Mouse (Mus musculus): ENCODE data around the gene Lypla2. TPM values are rescaled to one million over a fixed set of nuclear protein-coding genes. Genes with fewer than 3 reads are reported as not detected.

Lypla2 gene
- polyA plus RNA-seq, 1 experiment from 2014 or later, result 233 TPM

DNA sequence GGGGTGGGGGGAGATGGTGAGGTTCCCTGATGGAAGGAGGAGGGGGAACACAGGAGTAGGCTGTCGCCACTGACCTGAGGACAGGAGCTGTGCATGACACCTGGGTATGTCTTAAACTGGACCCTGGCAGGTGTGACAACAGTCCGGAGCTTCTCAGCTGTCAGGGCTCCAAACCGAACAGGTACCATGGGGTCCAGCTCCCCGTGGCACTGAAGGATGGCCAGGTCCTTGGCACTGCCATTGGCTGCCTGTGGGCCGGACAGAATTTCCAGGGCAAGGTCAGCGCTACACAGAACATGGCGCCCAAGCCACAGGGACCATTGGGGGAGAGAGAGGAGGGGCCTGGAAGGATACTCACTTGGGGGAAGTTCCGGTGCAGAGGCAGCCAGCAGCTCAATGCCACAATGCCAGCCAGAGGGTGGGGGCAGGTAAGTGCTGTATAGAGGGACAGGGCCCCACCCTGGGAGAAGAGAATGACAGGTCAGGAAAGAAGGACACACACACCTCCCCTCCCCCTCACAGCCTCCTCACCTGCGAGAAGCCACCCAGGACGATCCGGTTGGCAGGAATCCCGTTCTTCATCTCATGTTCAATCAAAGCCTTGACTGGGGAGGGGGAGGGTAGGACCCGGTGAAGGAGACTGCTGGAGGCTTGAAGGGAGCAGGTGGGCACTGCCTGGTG is 3.2 kb downstream of the Lypla2 start:
- Histone ChIP-seq H3K36me3 (replicated peaks) (peaks cover 41% of the 10 kb centered on the region), H3K4me1 (peaks cover 29% of the 10 kb centered on the region), H3K4me2 (no peak overlapping the region), H3K9me3 (no peaks in the 10 kb centered on the region), H3K27ac (no peak overlapping the region), H3K4me3 (no peak overlapping the region), H3K27me3 (replicated peaks) (no peaks in the 10 kb centered on the region), H3K9ac (no peak overlapping the region)
- ATAC-seq (replicated peaks), result no peak
- 94% methylated on average over 13 of the region's 13 CpGs for WGBS

DNA sequence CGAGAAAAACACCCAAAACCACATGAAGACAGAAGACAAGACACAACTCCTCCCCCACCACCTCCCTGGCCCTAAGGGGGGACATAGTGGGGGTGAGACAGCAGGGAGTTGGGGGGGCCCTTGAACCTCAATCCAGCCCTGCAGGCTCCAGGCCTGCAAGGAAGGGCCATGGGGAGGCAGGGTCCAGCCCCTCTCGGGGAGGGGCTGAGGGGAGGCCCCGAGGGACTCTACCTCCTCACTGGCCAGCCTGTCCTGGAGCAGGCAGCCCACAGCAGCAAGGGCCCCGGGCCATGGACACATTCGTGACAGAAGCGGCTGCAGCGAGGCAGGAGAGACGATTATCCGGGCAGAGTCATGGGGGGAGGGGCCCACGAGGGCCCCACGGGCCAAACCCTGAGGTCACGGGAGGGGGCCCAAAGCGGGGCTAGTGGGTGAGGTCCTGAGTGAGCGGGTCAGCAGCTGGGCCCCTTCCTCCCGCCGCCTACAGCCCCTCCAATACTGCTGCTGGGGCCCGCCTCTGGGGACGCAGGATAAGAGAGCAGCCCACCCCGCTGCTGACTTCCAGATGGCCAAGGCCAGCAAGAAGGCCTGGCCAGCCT is 4.1 kb downstream of the Lypla2 start:
- H3K36me3 ChIP-seq (replicated peaks), result peaks cover 41% of the 10 kb centered on the region
- H3K27ac ChIP-seq, result no peak overlapping the region
- 77% methylated on average over 19 of the region's 19 CpGs for WGBS
- no peak overlapping the region for H3K4me3 ChIP-seq
- H3K27me3 ChIP-seq (replicated peaks), result no peaks in the 10 kb centered on the region
- H3K9ac ChIP-seq, result no peak overlapping the region
- no peak for ATAC-seq (replicated peaks)
- no peaks in the 10 kb centered on the region for H3K9me3 ChIP-seq
- H3K4me1 ChIP-seq, result peaks cover 32% of the 10 kb centered on the region
- no peak overlapping the region for H3K4me2 ChIP-seq

DNA sequence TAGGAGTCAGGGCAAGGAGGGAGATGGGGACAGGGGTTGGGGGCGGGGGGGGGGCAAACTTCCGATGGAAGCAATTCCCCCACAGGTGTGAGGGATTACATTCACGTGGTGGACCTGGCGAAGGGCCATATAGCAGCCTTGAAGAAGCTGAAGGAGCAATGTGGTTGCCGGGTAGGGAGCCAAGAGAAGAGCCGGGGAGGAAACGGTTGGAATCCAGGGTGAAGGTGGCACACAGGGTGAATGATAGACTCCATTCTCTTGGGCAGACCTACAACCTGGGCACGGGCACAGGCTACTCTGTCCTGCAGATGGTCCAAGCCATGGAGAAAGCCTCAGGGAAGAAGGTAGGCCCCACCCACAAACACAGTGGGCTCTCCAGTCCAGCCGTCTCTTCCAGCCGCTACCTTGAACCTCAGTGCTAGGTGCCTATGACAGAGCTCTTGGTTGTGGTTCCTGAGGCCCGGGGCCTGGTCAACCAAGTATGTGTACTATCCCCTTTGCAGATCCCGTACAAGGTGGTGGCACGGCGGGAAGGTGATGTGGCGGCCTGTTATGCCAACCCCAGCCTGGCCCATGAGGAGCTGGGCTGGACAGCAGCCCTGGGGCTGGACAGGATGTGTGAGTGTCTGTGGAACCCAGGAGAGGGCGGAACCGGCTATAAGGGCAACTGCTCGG is 5.2 kb downstream of the Lypla2 start:
- no peak overlapping the region for H3K4me3 ChIP-seq
- H3K9ac ChIP-seq, result no peak overlapping the region
- no peak for ATAC-seq (replicated peaks)
- H3K9me3 ChIP-seq, result no peaks in the 10 kb centered on the region
- WGBS, result 92% methylated on average over 18 of the region's 18 CpGs
- H3K36me3 ChIP-seq (replicated peaks), result peaks cover 41% of the 10 kb centered on the region
- H3K27me3 ChIP-seq (replicated peaks), result no peaks in the 10 kb centered on the region
- no peak overlapping the region for H3K27ac ChIP-seq
- no peak overlapping the region for H3K4me2 ChIP-seq
- H3K4me1 ChIP-seq, result peaks cover 35% of the 10 kb centered on the region

DNA sequence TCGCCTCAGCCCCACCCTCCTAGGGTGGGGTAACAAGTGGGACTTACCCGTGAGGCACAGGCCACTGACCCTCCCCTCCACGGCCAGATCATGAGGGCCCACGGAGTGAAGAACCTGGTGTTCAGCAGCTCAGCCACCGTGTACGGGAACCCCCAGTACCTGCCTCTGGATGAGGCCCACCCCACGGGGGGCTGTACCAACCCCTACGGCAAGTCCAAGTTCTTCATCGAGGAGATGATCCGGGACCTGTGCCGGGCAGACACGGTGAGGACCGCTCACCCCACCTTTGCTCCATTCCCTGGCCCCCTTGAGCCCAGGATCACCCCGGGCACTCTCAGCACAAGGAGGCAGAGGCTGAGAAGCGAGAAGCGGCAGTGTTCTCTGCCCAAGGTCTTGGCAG is 6.1 kb downstream of the Lypla2 start:
- Histone ChIP-seq H3K9ac (no peak overlapping the region), H3K27ac (no peak overlapping the region), H3K27me3 (replicated peaks) (no peaks in the 10 kb centered on the region), H3K4me2 (no peak overlapping the region), H3K9me3 (no peaks in the 10 kb centered on the region), H3K36me3 (replicated peaks) (peaks cover 43% of the 10 kb centered on the region), H3K4me1 (peaks cover 29% of the 10 kb centered on the region), H3K4me3 (no peak overlapping the region)
- WGBS, result 95% methylated on average over 16 of the region's 16 CpGs
- ATAC-seq (replicated peaks), result no peak

DNA sequence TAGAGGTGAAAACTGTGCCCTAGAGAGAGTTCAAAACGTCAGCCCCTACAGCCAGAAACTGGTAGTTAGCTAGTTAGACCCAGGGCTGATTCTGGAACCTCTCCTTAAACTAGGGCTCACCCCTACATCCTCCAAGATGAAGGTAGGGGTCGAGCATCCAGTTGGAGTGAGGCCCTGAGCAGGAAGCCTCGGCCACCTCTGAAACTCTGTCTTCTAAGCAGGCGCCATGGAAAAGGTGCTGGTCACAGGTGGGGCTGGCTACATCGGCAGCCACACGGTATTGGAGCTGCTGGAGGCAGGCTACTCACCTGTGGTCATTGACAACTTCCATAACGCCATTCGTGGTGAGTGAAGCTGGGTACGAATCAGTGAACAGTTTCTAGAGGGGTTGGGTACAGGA is 7.3 kb downstream of the Lypla2 start:
- Histone ChIP-seq H3K27me3 (replicated peaks) (no peaks in the 10 kb centered on the region), H3K4me1 (peaks cover 20% of the 10 kb centered on the region), H3K4me2 (peak overlapping the region; percentile 95; the same call in 1 of the 2 replicates), H3K9me3 (no peaks in the 10 kb centered on the region), H3K27ac (no peak overlapping the region), H3K9ac (no peak overlapping the region), H3K36me3 (replicated peaks) (peaks cover 41% of the 10 kb centered on the region), H3K4me3 (0 out of 2 replicates have a peak overlapping the region, but pooled peaks have one; percentile 4)
- WGBS, result 83% methylated on average over 9 of the region's 9 CpGs
- ATAC-seq (replicated peaks), result no peak

DNA sequence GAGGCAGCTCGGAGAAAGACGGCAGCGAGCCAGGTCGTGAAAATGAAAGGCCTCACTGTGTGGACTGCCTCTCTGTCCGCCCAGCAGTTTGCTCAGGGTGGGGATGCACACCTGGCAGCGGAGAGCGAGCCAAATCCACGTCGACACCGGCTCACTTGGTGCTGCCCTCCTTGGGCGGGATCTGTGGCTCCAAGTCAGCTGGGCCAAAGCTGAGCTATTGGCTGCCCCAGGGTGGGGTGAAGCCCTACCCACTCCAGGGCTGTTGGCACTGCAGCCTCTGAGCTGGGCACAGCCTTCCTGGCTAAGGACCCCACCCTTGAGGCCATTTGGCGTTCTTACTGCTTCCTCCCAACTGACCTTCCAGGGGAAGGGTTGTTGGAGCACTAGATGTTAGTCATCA is 8.0 kb downstream of the Lypla2 start:
- Histone ChIP-seq H3K9ac (peak overlapping the region; percentile 87), H3K4me1 (peaks cover 20% of the 10 kb centered on the region), H3K4me3 (peak overlapping the region; percentile 84), H3K27me3 (replicated peaks) (no peaks in the 10 kb centered on the region), H3K4me2 (peak overlapping the region; percentile 95), H3K27ac (peak overlapping the region; percentile 89), H3K36me3 (replicated peaks) (peaks cover 36% of the 10 kb centered on the region), H3K9me3 (no peaks in the 10 kb centered on the region)
- 0 out of 2 replicates have a peak, but pooled peaks have one; percentile 3 for ATAC-seq (replicated peaks)
- WGBS, result 3% methylated on average over 12 of the region's 12 CpGs

DNA sequence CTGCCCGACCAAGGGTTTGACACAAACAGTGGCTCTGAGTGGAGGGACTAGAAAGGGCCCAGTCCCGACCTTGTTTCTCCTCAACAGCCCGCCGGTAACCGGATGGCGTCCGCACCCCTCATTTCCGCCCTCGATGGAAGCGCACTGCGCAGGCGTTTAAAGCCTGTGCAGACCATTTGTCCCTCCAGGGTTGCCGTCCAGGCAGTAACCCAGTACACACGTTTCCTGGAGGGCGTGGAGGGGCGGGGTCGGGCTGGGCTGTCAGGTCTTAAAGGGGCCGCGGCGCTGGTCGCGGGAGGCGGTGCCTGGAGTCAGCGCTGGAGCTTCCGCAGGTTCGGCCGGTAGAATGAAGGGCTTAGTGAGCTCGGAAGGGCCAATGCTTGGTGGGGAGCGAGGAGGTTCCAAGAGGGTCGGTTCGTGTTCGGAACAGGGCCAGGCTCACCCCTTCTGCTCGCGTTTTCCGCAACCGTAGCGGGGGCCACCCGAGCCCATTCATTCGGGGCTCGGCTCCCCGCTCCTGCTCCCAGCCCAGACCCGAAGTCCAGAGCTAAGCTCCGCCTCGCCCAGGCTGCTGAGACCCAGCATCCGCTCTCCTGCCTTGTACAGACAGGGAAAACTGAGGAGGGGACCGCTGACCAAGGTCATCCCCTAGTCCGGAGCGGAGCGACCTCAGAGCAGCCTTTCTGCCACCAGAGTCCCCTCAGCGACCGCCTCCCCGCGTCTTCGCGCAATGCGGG is 8.8 kb downstream of the Lypla2 start, which contains the start of gene Gale:
Gene Gale (plus strand): TSS at position 271 of the 737 bp plus-strand sequence.
- peak; percentile 94 for ATAC-seq (replicated peaks)
- Histone ChIP-seq H3K27me3 (replicated peaks) (no peaks in the 10 kb centered on the region), H3K4me2 (peak within 1 kb of the TSS; percentile 95), H3K27ac (peak within 1 kb of the TSS; percentile 89), H3K4me3 (peak within 1 kb of the TSS; percentile 84), H3K4me1 (peaks cover 20% of the 10 kb centered on the region), H3K9ac (peak within 1 kb of the TSS; percentile 87), H3K9me3 (no peaks in the 10 kb centered on the region), H3K36me3 (replicated peaks) (peaks cover 28% of the 10 kb centered on the region)
- WGBS, result under 1% methylated on average over 56 of the region's 56 CpGs

DNA sequence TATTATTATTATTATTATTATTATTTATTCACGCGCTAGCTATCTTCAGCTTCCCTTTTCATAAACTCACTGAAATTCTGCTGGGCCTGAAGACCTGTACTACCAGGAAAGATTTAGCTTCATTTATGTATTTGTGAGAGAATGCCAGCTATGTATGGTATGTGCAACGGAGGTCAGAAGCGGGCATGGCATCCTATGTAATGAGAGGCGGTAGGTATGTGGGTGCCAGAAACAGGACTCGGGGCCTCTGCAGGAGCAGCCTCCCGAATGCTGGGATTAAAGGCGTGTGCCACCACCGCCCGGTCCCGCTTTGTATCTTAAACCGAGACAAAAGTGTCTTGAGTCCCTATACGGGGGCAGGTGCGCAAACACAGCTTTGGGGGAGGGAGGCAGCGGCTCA is 9.5 kb downstream of the Lypla2 start:
- peak overlapping the region; percentile 84 for H3K4me3 ChIP-seq
- ATAC-seq (replicated peaks), result no peak; the same call in 1 of the 2 replicates
- peaks cover 20% of the 10 kb centered on the region for H3K4me1 ChIP-seq
- H3K4me2 ChIP-seq, result peak overlapping the region; percentile 95
- H3K9me3 ChIP-seq, result no peaks in the 10 kb centered on the region
- WGBS, result 6% methylated on average over 15 of the region's 15 CpGs
- no peaks in the 10 kb centered on the region for H3K27me3 ChIP-seq (replicated peaks)
- peak overlapping the region; percentile 72 for H3K9ac ChIP-seq
- peaks cover 21% of the 10 kb centered on the region for H3K36me3 ChIP-seq (replicated peaks)
- H3K27ac ChIP-seq, result peak overlapping the region; percentile 89

DNA sequence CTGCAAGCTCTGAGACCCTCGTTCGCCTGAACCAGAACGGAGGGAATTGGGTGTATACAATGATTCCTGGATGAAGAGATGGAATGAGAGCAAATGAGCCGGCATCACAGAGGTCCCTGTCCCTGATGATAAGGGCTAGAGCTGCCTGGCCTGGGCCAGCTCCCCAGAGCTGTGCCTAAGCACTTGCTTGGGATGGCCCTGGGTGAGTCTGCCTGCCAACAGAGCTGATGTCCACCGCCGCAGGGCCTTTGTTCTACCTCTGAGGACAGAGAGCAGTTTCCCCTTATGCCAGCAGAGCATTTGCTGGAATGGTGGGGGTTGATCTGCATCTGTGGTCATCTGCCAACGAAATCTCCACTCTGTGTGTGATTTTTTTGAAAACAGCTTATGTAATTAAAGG is 10.2 kb downstream of the Lypla2 start:
- peaks cover 20% of the 10 kb centered on the region for H3K4me1 ChIP-seq
- H3K4me2 ChIP-seq, result no peak overlapping the region
- no peak for ATAC-seq (replicated peaks)
- no peak overlapping the region for H3K27ac ChIP-seq
- no peaks in the 10 kb centered on the region for H3K27me3 ChIP-seq (replicated peaks)
- no peak overlapping the region for H3K4me3 ChIP-seq
- H3K36me3 ChIP-seq (replicated peaks), result peaks cover 15% of the 10 kb centered on the region
- 89% methylated on average over 7 of the region's 7 CpGs for WGBS
- H3K9ac ChIP-seq, result no peak overlapping the region
- no peaks in the 10 kb centered on the region for H3K9me3 ChIP-seq

DNA sequence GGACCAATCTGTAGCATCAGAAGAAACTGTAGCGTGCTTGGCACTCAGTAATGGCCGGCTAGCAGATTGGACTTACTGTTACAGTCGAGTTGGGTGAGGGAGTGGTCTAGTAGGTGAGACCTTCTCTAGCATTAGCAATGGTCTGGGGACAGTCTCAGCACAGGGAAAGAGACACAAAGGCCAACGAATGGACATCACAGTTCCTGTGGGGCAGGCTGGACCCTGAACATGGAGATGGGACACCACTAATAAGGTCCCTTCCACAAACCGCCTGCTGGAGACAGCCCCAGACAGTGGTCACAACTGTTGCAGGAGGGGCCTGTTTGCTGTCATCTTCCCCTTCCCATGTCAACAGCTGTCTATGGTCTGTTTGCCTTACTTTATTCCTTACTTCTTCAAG is 10.7 kb downstream of the Lypla2 start:
- WGBS, result 90% methylated on average over 5 of the region's 5 CpGs
- no peaks in the 10 kb centered on the region for H3K27me3 ChIP-seq (replicated peaks)
- H3K4me1 ChIP-seq, result peaks cover 20% of the 10 kb centered on the region
- ATAC-seq (replicated peaks), result no peak
- H3K36me3 ChIP-seq (replicated peaks), result peaks cover 10% of the 10 kb centered on the region
- no peak overlapping the region for H3K4me3 ChIP-seq
- H3K9me3 ChIP-seq, result no peaks in the 10 kb centered on the region
- H3K27ac ChIP-seq, result no peak overlapping the region
- no peak overlapping the region for H3K4me2 ChIP-seq
- H3K9ac ChIP-seq, result no peak overlapping the region

DNA sequence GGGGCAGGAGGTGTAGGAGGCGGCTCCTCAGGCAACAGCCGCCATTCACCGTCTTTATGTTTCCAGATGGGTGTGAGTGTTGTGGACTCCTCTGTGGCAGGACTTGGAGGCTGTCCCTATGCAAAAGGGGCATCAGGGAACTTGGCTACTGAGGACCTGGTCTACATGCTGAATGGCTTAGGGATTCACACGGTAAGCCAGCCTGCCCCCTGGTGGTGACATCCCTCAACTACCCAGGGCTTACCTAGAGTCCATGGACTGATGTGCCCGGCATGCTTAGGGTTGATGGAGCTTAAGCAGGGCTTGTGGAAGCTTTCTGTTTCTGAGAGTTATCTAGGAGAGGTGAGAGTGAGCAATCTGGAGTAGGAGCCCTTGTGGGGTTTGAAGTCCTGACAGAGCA is 11.7 kb downstream of the Lypla2 start:
- 32% methylated on average over 5 of the region's 5 CpGs for WGBS
- peaks cover 2% of the 10 kb centered on the region for H3K36me3 ChIP-seq (replicated peaks)
- H3K9ac ChIP-seq, result no peak overlapping the region
- H3K9me3 ChIP-seq, result no peaks in the 10 kb centered on the region
- H3K4me3 ChIP-seq, result no peak overlapping the region
- H3K27ac ChIP-seq, result no peak overlapping the region
- ATAC-seq (replicated peaks), result no peak
- peaks cover 20% of the 10 kb centered on the region for H3K4me1 ChIP-seq
- no peak overlapping the region for H3K4me2 ChIP-seq
- H3K27me3 ChIP-seq (replicated peaks), result no peaks in the 10 kb centered on the region

DNA sequence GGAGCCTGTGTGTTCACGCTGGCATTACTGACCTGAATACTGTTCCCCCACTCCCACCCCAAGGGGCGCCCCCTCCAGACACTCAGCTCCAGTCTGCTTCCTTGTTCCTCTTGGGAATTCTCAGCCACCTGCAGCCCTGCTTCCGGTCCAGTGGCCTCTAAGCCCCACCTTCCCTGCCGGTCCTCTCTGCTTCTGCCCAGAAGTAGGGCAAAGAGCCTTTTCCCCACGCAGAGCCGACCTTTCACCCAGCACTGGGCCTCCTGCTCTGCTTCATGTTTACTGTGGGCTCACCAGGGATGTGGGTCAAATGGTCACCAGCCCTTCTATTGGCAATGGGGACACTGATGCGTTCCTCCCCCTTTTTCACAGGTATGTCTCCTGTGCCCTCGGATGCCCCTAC is 14.1 kb downstream of the Lypla2 start:
- Histone ChIP-seq H3K36me3 (replicated peaks) (peaks cover 2% of the 10 kb centered on the region), H3K27me3 (replicated peaks) (no peaks in the 10 kb centered on the region), H3K4me1 (peaks cover 6% of the 10 kb centered on the region), H3K4me3 (no peak overlapping the region), H3K9ac (no peak overlapping the region), H3K4me2 (no peak overlapping the region), H3K27ac (no peak overlapping the region), H3K9me3 (no peaks in the 10 kb centered on the region)
- ATAC-seq (replicated peaks), result no peak
- WGBS, result 61% methylated on average over 8 of the region's 8 CpGs

Measured in midbrain, embryonic 15.5 days (tissue).